Mouse (Mus musculus) v-Abl transformed pro-B cells (cell line): ENCODE data around the gene Rab21.

Experiments
- in situ Hi-C, 2 experiments: fragments of 400-800 bp; cut with MboI; formaldehyde crosslinking; loops; one replicate each; pipeline ENCODE4 v1.15.1; 2025; ENCODE audit not compliant: unreplicated experiment in 2 of 2

Gene Rab21

DNA sequence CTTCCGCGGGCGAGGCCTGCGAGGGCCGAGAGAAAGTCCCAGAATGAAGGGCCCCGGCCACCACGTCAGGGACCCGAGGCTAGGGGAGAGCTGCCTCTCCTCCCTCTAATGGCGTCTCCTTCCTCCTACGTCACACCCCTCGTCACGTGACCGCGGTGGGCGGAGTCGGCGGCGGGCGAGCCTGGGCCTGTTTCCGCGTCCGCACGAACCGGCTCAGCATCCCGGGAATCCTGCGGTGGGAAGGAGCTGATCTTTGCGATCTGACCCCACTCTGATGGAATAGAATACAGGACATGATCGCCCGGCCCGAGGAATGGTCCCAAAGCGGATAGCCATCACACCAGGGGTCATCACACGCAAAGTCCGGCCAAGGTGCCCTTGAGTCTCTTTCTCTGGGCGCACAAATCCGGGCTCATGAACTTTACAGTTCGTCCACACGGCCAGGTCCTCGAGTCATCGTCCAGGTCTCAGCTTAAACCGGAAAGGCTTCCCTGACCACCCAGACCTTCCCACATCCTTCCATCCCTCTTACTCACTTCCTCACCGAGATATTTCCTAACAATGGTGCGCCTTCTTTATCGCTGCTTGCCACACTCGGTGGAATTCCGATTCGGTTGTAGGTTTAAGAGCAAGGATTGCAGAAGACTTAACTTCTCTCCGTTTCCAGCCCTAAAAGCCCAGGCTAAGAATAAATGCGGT lies at the start of gene Rab21:
Rab21 (minus strand) TSS at position 122 of the 699 bp plus-strand sequence.
- in situ Hi-C loops = no loop called here

DNA sequence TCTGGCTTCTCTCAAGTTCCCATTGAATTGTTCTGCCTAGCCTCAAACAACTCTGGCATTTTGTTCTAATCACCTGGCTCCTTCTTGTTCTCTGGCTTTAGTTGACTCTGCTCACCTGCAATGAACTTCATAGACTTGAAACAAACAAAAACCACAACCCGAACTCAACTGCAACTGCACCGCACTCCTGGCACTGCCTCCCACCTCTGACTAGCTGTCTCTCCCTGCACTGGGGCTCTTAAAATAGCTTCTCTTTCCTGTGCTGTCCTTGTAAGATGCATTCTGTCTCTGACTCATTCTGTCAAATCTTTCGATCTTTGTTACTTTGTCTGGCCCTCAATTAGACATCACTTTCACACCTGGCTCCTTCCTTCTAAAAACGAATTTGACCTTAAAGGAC lies 47.8 kb upstream of the Rab21 start:
- in situ Hi-C loops = no loop called here

DNA sequence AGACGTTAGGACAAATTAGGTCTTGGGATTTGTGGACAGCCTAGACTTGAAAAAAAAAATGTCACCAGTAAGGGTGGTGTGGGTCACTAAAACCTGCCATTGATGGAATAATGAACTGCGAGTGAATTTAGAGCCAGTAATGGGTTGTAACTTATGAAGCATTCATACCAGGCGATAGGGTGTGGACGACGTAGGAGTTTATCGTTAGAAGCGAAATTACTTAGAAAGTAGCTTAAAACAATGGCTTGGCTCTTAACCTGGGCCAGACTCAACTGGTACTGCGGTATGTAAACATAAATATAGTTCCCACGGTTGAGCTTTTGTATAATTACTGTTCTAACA lies 47.2 kb upstream of the Rab21 start:
- in situ Hi-C loops = no loop called here

DNA sequence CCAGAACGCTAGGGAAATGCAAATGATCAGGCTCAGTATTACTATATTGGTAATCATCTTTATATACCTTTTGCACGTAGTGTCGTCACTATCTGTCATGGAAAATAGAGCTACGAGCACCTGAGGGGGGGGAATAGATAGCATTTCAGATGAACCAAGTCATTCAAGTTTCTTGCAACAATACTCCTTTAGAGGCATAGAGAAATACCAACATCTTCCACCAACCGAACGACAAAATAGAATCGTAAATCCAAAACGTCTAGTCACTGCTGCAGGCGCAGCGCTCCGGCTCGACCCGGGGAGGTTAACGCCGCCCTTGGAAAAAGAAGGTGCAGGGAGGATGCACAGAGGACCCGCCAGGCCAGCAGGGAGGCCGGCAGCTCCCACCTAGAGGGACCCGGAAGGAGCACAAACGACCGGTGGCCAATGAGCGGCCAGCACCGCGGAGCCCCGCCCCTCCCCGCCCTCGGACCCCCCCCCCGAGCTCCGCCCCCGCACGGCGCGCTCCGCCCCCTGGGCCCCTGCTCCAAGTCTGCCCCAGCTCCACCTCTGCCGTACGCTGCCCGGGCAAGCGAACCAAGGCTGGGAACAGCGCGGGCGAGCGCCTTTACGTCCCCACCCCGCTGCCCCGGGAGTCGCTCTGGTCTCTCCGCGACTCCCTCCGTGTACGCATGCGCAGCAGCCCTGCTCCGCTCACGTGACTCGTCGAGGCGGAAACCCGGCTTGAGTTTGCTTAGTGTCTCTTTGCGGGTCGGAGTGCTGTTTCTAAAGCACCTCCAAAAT lies 46.6 kb upstream of the Rab21 start, which contains the start of gene Tmem19:
Tmem19 (minus strand) TSS at position 662 of the 783 bp plus-strand sequence.
- in situ Hi-C loops = no loop called here

DNA sequence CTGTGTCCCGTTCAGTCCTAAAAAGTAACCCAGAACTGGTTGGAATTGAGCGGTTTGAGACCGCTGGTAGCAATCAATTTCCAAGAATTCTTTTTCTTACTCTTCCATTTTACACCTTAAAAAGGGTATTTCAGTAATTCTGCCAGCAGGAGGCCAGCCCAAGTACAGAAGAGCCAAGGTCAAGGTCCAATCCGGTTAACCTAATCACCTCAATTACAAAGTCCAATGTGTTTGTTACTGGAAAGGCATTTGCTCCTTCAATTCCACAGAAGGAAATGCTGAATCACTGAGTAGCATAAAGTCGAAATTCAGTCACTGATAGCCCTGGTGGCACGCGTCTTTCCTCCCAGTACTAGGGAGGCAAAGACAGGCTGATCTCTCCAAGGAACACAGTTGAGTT lies 43.7 kb upstream of the Rab21 start:
- in situ Hi-C loops = no loop called here

DNA sequence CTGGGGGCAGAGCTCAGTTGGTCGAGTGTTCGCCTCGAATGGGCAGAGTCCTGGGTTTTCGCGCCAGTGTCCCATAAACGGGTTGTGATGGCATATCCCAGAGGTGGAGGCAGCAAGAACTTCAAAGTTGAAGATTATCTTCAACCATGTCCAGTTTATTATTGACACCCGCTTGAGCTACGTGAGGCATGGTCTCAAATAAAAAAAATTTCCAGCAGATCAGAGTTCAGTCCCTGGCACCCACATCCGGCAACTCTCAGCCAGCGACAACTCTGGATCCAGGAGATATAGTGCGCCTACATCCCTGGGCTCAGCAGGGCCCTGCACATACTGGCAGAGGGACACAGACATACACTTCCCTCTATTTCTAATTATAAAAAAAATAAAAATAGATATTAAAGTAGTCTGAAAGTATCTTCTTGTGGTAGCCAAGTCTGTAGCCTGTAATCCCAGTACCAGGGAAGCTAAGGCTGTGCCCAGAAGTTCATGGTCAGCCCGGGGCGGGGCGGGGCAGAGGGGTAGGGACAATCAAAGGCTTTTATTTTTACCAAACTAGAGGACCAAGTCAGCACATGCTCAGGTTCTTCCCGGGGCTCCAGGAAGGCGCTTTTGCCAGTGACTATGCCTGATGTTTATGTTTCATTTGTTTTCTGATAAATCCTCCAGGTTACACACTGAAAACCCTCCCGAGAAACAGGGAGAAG lies 43.0 kb upstream of the Rab21 start:
- in situ Hi-C loops = no loop called here

DNA sequence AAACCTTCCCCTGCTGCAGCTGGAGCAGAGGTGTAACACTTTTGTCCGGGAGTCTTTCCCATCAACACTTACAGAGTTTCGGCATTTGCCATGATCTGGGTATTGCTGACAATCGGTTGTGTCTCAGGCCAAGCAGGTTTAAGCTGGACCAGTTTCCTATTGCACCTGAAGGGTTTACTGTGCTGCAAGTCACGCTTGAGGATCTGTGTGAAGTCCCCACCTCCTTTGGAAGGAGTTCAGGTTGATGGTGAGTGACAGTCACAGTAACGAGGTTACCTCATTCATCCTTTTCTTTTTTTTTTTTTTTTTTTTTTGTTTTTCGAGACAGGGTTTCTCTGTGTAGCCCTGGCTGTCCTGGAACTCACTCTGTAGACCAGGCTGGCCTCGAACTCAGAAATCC lies 40.7 kb upstream of the Rab21 start:
- in situ Hi-C loops = no loop called here

DNA sequence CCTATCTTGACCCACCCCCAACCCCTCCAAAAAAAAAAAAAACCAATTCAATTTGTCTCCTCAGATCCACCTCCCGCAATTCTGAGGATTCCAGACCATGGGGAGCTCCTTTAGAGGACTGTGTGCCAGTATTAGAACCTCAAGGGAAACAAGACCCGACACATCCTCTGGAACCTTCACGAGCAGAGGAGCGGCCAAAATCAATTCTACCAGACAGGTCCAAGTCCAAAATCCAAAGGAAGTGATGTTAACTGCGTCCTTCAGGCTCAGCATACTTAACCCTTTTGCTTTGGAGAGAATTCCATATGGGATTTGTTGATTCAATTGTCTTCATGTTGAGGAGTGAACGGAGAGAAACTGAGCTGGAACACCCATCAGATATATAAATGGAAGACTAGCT lies 39.6 kb upstream of the Rab21 start:
- in situ Hi-C loops = no loop called here

DNA sequence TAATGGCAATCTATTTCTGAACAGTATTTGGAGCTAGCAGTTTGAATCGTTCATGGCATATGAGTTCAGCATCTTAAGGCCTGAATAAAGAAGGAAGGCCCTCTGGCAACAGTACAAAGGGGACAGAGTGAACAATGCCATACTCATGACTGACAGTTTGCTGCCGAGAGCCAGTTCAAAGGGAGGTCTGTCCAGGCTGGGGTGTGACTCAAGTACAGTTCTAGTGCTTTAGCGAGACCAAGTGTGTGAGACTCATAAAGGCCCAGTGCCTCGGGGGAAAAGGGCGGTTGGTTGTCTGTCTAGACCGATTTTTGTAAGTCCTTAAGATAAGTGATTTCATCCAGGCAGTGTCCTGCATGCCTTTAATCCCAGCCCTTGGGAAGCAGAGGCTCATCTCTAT lies 39.2 kb upstream of the Rab21 start:
- in situ Hi-C loops = no loop called here

DNA sequence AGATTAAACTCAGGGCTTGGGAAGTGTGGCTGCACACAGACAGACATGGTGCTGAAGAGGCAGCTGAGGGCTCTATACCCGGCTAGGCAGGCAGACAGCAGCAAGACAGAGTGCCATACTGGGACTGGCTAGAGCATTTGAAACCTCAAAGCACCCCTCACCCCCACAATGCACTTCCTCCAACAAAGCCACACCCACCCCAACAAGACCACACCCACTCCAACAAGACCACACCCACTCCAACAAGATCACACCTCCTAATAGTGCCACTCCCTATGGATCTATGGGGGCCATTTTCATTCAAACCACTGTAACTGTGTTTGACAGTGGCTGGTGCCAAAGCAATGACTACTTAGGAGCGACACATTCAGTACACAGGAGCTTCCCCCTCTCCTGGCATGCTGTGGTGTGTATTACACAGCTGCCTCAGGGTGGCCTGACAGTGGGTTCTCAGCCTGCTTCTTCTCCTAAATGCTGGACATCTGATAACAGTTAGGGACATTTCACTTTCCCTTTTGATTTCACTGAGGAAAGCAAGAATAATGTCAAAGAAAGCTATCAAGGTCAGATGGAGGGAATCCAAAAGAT lies 35.5 kb upstream of the Rab21 start:
- in situ Hi-C loops = no loop called here

DNA sequence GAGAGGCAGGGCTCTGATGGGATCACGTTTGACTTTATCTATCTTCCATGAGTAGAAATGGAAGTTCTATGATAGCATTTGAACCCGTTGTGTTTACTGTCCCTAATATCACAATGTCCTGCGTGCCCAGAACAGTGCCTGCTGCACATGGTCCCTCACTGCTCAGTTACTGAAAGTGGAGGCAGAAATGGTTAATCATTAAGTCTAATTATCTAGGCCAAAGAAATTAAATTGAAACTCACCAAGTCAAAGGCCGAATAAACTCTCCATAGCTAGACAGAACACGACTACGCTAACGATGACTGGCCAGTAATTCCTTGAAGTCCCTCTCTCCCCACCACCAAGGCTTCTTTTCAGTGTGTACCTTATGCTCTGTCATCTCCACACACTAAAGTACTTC lies 34.1 kb upstream of the Rab21 start:
- in situ Hi-C loops = loop anchor here (25.0 kb wide), 2 partner anchors 838 to 963 kb away; no protein-coding TSS in a partner anchor

DNA sequence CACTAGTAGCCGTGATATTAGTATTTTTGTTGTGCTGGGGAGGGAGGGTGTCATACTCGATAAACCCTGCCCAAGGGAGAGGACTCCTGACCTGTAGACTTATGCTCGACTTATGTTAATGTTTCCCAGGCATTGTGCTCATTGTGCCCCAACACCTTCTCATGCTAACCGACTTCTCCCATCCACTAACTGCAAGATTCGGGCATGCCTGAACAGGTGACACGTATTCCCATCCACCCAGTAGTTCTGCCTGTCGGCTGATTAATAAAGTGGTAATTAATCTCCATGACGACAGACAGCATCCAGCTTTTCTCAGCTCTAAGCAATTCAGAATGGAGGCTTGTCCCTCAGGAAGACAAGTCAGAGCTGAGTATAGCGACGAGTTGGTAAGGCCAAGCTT lies 33.6 kb upstream of the Rab21 start:
- in situ Hi-C loops = loop anchor here (25.0 kb wide), 2 partner anchors 838 to 963 kb away; no protein-coding TSS in a partner anchor

DNA sequence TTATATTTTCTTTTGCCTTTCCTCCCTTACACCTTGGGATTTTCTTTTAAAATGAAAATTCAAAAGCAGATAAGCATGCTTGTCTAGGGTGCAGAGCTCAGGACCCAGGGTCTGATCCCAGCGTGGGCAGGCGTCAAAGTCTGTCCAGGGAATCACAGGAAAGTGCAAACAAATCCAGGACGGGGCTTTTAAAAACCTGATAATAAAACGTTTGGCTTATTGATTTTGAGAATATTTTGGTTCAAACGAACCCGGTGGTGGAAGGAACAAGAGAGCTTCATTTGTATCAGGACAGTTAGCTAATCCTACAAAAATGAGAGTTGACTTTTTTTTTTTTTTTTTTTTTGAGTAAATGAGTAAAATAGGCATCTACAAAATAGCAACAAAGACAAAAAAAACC lies 32.7 kb upstream of the Rab21 start:
- in situ Hi-C loops = loop anchor here (25.0 kb wide), 2 partner anchors 839 to 964 kb away; no protein-coding TSS in a partner anchor

DNA sequence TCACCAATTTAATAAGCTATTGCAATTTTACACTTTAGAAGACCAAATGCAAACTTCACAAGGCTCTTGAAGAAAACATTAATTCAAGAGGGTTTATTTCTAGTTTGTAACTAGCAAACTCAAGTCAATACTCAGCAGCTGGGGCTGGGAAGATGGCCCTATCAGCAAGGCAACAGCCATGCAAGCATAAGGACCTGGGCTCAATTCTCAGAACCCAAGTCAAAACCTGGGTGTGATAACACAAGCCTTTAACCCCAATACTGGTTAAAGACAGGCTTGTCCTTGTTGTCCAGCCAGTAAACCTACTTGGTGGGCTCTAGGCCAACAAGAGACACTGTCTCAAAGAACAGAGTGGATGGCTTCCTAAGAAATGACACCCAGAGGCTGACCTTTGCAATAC lies 31.1 kb upstream of the Rab21 start:
- in situ Hi-C loops = loop anchor here (25.0 kb wide), 2 partner anchors 841 to 966 kb away; no protein-coding TSS in a partner anchor

DNA sequence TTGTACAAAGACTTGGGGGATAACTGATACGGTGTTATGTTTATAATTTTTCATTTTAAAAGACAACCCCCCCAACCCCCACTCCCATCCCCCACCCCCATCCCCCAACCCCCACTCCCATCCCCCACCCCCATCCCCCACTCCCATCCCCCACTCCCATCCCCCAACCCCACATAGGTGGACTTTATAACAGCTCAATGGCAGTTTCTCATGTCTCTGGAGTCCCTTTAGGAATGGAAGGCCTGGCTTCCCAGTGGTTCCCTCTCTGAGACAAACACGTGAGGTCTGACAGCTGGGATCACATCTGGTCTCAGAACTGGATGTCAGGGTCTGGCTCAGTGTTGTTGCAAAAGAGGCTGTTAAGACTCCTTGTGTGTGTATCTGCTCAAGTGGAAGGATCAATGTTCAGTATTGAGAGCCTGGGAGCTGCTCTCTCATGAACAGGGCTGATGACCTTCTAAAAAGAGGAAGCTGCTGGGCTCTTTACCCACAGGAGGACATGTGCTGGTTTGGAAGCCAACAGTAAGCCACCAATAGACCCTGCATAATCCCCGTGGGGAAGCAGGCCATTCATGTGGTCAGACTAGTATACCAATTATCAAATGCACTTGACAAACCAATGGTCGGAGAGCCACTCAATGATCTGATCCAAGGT lies 27.5 kb upstream of the Rab21 start:
- in situ Hi-C loops = loop anchor here (25.0 kb wide), 2 partner anchors 844 to 969 kb away; no protein-coding TSS in a partner anchor

DNA sequence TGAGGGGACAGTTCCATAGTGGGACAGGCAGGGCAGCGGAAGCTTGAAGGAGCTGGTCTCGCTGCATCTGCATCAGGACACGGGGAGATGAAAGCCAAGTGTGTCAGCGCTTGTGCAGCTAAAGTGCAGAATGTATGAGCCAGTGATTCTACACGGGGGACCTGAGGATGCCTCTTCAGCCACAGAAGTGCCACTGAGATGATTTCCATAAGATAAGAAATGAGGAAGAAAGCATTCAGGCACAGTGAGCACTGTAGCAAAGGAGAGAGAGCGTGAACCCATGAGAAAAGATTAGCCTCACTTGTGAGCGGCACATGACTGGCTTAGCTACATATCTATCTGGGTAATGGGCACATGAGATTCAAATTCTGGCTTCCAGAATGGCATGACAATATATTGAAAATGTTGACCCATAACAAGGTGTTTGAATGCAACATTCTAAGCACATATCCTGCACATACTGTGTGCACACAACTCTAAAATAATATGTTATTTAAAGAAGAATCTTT lies 24.5 kb upstream of the Rab21 start:
- in situ Hi-C loops = loop anchor here (25.0 kb wide), 2 partner anchors 847 to 972 kb away; no protein-coding TSS in a partner anchor

DNA sequence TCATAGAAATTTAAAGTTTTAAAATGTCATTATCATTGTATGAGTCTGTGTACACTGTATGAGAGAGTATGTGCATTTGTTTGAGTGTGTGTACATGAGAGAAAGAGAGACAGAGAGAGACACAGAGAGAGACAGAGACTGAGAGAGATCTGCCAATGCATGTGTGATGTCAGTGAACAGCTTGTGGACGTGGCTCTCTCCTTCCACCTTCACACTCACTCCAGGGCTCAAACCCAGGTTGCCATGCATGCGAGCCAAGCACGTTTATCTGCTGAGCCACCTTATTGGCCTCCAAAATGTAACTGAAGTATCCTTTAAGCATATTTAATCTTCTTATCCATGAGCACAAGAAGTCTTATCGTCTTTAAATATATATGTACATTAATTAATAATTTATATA lies 21.5 kb upstream of the Rab21 start:
- in situ Hi-C loops = loop anchor here (25.0 kb wide), 2 partner anchors 850 to 975 kb away; no protein-coding TSS in a partner anchor

DNA sequence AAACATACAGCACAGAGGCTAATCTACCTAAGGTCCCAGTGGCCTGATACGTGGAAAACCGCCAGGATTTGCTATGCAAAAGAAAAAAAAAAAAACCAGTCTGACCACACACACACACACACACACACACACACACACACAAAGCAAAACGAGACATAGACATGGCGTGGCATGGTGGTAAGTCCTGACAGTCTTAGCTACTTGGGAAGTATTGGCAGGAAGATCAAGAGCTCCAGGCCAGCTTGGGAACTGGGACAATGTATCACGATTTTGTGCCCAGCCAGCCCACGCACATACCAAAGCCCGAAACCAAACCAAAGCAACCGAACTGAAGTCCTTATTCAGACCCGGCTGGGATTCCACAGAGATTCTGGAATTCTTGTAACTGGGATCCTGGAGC lies 18.1 kb upstream of the Rab21 start:
- in situ Hi-C loops = loop anchor here (25.0 kb wide), 2 partner anchors 854 to 979 kb away; no protein-coding TSS in a partner anchor

DNA sequence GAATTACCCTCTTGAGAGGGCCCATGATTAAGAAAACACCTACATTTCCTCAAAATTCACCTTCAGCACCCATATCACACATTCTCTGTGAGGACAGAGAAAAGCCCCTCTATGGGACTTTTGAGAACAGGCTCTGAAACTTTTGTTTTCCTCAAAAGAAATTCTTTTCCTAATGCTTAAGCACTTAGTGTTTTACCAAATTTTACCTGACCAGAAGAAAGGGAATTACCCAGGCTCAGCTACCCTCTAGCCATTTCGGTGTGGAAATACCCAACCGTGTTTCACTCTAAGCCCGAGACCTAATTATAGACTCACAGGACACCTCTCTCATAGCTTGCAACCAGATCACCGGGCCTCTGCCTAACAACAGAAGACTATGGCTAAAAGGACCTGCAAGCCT lies 17.6 kb upstream of the Rab21 start:
- in situ Hi-C loops = loop anchor here (25.0 kb wide), 2 partner anchors 854 to 979 kb away; no protein-coding TSS in a partner anchor
